Mouse (Mus musculus) ovary, postnatal 10 days (tissue): Measurements from ENCODE around the gene Lrrc61.
"Not testable (repeated sequence)": the region's sequence is repeated elsewhere in the genome, so short reads cannot be mapped to it uniquely, and the experiment has no call there.

Source experiments
- DNase-seq: peaks from one replicate; pipeline ENCODE4 v3.0.0; 2022; ENCODE audit warnings: low spot score

Lrrc61 gene

DNA sequence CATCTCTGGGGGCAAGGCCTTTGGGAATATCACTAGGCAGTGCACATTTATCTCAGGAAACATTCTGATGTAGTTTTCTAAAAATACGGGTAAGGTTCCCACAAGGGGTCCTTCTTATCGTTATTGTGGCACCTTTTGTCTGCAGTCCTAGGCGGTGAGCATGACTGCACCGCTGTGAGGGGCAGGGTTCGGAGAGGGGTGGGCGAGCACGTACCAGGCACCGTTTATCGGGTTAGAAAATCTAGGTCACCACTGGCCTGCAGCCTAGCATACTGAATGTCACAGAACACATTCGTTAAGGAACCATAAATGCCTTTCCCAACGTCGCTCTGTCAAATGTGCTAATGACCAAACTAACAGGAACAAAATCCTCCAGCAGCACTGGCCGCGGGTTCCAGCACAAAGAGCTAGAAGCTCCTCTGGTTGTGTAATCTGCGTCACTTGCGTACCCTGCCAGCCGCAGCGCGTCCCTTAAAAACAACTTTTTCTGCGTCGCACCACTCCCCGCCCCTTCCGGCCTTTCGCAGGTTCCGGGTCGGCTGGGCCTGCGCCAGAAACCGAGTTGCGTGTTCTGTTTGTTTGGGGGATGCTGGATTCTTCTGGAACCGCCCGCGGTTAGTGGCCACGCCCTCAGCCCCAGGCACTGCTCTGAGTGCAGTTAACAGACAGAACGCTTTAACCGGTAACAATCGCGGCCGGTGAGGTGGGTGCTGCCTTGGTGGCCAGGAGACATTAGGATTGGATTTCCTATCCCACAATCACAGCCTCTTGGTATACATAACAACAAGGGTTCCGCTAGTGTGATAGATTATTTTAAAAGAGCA, at the start of gene Lrrc61:
Lrrc61 (plus strand) TSS at position 517 of the 824 bp plus-strand sequence.
- DNase-seq, result peak; percentile 97

DNA sequence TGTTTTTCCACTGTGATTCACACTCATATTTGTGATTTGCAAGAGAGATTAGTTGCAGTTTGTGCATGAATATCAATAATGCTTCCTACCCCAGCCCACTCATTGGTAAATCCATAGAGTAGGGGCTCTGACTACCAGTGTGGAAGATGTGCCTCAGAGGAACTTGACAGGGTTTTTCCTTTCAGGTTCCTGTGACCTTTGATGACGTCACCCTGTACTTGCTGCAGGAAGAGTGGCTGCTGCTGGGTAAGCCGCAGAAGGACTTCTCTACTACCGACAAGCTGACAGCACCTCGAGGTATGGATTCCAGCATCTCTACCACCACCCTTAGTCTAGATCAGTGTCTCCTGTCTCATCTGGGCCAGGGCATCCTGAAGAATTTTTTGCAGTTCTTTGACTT, 46.5 kb upstream of the Lrrc61 start:
- no peak for DNase-seq

DNA sequence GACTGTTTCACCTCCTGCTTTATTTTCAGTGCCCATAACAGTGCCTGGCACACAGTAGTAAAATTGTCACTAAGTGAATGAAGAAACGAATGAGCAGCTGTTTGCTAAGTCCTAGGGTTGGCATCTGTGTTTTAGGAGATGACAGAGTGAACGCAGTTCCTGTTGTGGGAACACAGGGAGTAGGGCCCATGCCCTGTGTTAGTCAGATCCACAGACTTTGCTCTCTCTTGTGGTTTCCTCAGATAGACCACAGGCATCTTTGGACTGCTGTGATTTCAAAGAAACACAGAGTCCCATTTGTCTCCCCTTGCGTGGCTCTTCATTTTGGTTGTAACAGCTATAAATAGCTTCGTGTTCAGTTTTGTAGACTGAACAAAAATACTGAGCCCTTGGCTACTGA, 44.2 kb upstream of the Lrrc61 start:
- no peak for DNase-seq

DNA sequence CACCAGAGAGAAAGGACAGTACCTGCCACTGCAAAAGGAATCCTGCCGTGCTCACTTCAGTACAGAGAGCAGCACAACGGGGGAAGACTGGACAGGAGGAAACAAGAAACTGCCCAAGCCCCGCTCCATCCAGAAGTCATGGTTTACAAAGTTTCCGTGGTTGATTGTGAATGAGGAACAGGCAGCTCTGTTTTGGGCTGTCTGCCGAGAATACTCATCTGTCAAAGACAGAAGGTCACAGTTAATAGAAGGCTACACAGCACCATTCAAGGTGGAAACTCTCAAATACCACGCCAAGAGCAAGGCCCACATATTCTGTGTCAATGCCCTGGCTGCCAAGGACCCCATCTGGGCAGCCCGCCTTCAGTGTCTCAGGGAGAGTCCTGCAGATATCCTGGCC, 42.7 kb upstream of the Lrrc61 start:
- DNase-seq, result no peak

DNA sequence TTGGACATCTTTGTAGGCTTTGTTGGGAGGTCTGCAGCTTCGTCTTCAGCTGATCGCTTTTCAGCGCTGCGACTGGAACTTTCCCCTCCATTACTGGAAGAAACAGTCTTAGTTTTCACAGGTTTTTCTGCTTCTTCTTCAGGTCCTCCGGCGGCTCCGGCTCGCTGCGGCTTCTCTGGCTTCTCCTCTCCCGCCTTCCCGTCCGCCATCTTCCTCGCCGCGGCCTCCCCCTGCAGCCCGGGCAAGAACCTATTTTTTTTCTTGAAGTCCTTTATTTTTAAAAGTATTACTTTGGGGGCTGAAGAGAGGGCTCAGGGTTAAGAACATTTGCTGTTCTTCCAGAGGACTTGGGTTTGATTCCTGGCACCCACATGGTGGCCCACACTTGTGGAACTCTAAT, 29.7 kb upstream of the Lrrc61 start:
- DNase-seq, result not testable (repeated sequence)

DNA sequence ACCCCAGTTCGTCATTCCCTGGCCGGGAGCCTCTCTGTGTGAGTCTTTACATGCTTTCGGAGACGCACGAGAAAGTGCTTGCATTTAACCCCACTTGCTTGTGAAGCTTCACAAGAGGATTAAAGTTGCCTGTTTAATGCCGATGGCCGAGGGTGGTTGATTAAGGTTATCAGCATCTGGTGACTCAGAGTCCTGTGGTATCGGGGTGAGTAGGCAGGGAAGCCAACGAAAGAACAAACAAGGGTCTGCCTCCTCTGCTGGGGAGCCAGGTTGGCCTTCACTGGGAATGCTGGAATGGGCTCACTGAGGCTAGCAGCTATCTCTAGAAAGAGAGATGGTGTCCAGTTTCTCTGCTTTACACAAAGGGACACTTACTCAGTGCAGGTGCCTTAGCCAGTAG, 26.7 kb upstream of the Lrrc61 start:
- no peak for DNase-seq

DNA sequence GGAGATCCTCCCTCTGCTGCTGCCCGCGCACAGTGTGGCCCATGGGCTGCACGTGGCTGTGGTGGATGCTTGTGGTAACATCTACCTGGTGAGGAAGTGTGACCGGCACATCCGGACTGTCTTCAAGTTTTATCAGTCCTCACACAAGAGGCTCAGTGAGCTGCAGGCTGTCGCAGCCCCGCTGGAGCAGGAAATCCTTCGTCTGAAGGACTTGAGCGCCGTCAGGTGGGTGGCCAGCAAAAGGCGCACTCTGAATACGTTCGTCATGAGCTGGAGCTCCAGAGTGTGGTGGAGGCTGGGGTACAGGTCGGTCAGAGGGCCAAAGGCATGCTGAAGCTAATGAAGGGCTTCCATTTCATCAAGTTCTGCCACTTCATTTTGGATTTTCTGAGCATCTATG, 25.3 kb upstream of the Lrrc61 start:
- DNase-seq, result no peak

DNA sequence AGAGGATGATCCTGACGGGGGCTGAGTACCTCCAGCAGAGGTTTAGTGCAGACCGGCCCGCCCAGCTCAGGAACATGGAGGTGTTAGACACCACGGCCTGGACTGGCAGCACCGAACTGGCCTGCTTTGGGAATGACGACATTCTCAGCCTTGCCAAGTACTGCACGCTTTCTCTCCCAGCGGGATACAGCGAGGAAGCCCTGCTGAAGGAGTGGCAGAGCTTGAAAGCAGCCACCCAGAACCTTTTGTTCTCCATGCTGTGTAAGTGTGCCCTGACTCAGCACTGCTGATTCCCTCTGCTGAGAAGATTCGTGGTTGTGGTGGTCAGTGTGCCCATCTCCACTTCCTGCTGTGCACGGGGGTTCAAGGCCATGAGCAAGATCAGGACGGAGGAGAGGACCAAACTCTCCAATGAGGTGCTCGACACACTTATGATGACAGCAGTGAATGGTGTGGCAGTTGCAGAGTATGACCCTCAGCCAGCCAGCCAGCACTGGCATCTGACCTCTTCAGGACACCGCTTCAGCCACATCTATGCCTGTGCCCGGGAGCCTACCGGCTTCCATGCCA, 24.6 kb upstream of the Lrrc61 start:
- no peak for DNase-seq

DNA sequence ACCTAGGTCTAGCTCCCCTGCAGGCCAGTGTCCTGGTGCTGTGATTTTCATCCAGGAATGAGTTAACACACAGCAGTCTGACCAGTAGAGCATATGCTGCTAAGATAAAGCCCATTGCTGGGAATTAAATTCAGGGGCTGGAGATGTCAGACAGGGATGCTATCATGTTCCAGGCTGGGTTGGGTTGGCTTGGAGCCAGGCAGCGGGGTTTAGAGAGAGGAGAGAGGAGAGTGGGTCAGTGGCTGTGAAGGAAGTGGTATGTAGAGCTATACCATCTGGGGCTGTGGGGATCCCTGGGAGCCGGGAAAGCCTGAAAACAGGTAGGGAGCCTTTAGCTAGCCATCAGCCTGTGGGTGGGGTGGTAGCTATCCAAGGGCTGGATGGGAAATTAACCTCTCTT, 23.7 kb upstream of the Lrrc61 start:
- DNase-seq, result no peak

DNA sequence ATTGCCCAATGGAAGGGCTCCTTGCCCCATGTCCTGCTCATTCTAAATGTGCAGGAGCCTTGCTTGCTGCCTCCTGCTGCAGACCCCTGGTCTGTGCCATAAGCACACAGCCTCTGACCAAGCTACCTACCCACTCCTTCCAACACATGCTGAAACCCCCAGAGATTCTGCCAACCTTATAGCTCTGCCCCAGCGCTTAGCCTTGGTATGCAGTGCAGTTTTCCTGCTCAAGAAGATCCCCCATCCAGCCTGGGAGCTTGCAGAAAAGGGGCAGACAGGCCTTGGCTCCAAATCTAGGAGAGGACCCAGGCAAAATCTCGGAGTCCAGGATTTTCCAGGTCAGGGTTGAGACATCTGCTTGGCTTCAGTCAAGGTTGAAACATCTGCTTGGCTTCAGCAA, 21.1 kb upstream of the Lrrc61 start:
- no peak for DNase-seq

DNA sequence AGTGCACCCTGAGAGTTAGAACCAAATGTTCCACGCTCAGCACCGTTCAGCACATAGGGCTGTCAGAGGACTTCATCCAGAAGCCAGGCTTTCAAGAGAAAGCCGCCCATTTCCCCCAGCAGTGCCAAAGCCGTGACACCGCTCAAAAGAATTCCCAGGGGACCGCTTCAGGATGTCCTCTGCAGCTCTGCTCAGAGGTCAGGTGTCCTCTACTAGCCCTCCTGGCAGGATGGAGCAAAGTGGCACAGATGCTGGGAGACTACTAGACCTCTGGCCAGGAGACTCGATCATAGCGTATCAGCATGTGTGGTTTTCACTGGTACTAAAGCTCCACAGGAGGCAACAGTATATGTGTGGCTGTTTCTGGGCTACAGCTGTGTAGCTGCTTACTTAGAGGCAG, 19.7 kb upstream of the Lrrc61 start:
- no peak for DNase-seq

DNA sequence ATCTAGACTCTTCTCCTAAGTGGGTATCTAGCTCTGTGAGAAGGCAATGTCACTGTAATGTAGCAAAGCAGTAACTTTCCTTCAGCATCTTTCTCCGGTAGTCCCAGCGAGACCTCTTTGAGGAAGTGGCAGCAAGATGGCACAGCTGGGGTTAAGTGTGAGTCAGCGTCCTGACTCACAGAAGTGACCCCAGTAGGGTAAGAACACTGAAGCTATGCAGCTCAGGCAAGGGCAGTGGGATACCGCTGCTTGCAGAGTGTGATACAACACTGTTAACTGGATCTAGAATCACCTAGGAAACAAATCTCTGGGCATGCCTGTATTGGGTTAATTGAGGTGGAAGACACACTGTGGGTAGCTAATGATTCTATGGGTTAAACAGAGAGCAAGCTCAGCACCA, 18.5 kb upstream of the Lrrc61 start:
- DNase-seq, result no peak

DNA sequence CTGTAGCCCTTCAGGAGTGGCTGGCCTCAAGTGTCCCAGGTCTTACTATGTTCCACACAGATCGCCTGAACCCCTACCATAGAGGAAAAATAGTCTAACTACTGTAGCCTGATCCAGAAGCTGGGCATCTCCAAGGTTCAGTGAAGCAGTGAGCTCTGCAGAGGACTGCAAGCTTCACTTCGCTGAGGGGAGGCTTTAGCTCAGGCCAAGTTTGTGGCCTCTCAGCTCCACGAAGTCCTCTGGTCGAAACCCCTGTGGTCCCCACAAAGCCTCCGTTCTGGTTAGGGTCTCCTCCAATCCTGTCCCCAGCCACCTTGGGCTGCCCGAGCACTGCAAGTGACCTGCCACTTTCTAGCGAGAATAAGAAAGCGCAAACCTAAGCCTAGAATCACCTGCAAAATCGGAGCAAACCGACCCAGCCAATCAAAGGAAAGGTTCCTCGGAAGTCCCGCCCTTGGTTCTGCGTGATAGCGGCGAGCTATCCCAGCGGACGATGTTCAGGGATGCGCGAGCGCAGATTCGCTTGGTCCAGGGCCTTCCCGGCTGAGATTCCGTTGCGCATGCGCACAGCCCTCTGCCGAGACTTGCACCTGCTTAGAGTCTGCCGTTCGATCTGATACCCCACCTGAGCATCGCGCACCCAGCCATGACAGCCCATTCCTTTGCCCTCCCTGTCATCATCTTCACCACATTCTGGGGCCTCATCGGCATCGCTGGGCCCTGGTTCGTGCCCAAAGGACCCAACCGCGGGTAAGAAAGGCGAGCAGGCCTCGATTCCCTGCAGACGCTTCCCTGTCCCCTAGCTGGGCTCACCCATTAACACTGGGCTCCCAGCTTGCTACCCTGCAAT, 17.3 kb upstream of the Lrrc61 start, which contains the start of gene Atp6v0e2:
Atp6v0e2 (plus strand) TSS at position 511 of the 850 bp plus-strand sequence.
- DNase-seq, result peak; percentile 49

DNA sequence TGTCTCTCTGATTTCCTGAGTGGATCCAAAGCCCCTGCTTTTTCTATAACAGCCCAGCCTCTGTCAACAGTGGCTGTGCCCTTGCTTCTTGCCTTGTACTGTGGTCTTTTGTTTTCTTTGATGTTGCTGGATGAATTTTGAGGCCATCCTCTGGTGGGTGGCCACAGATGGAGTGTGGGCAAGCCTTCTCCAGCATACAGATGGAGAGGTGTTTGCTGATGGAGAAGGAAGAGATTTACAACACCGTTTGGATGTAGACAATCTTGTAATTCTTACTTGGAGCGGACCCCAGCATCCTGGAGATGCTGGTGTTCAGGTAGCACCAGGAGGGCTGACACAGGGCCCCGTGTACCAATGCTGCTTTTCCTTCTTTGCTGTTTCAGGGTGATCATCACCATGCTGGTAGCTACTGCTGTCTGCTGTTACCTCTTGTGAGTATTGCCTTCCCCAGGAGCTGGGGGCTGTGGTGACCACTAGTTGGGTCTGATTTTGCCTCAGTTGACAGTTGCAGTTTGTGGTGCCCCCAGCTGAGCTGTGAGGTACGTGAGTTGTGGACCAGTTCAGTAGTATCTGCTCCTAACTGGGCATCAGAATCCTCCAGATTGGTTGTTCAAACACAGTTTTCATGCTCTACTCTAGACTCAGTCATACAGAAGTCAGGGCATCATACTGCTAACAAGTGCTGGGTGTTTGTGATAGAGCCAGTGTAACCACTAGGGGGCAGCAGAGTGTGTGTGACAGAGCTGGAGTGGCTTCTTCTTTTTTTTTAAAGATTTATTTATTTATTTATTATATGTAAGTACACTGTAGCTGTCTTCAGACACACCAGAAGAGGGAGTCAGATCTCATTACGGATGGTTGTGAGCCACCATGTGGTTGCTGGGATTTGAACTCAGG, 15.5 kb upstream of the Lrrc61 start:
- DNase-seq, result no peak

DNA sequence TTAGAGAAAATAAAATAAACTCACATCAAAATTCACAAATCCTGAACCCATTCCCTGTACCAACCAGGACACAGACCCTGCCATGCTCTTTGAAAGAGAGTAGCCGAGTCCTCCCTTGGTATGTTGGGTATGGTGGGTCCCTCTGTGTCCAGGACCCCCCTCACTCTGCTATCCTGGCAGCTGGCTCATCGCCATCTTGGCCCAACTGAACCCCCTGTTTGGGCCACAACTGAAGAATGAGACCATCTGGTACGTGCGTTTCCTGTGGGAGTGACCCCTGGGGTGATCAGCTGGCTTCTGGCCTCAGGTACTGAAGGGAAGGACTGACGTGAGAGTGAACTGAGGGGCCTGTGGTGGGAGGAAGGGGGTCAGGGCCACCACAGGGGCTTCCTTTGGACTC, 14.7 kb upstream of the Lrrc61 start:
- DNase-seq, result no peak

DNA sequence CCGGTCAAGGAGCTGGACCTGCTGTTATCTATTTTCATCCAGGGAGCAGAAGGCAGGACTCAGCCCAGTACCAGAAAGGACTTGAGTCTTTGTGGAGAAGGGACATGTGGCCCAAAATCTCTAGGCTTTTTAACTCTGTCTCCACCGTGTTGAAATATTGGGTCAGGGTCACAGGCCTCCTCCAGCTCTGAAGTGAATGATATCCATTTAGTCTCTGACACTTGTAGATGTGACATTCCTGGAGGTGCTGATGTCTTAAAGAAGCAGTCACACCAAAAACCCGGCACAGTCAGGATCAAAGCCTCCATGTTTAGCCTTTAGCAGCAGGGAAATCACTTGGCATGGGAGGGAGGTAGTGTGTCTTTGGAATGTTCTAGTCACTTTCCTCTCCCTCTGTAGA, 13.9 kb upstream of the Lrrc61 start:
- DNase-seq, result no peak

DNA sequence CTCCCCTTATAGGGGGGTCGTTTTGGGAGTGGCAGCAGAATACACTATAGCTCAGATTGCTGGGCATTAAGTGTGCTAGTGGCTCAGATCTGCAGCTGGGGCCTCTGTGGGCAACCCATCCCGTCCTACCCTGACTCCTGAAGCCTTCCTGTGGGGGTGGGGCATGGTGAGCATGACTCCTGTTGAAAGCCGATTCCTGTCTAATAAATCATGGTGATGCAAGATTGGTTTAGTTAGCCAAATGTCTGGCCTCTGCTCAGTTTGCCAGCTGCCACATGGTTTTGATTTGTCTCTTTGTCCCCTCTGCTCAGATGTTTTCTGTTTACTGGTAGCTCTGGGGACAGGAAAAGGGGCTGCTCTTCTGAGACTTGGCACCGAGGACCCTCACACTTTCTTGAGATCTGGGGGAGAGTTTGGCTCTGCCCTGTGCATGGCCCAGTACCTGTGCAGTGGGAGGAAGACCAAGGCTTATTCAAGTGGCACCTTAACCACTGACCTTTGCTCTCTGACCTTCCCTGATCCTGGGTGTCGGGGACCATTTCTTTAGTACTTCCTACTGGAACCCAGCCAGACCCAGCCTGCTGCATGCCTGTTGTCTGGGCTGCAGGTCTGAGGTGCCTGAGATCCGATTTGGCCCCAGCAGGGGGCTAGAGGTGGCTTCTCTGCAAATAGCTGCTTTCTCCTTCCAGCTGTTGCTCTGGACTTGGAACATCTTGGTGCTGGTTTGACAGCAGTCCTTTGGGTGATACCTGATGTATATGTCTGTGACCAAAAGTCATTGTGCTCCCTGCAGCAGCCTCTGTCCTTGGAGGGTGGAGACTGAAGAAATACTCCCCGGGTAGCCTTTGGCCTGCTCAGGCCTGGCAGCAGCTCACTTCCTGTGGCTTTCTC, 12.8 kb upstream of the Lrrc61 start:
- no peak for DNase-seq

DNA sequence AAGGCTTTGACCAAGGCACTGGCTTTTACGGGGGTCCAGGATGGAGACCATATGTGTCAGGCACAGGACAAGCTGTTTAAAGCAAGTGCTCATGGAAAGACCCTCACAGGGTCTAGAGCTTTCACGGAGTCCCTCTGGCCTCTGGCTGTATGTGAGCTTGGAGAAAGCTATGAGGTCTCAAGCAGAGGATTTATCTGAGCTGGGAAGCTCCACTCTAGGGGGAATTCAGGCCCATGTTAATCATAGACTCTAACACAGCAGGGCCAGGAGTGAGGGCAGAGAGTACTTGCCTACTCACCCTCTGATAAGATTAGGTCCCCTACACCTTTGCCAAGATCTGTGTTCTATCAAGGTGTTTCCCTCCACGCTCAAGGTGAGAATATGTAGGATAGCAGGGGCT, 12.0 kb upstream of the Lrrc61 start:
- DNase-seq, result no peak

DNA sequence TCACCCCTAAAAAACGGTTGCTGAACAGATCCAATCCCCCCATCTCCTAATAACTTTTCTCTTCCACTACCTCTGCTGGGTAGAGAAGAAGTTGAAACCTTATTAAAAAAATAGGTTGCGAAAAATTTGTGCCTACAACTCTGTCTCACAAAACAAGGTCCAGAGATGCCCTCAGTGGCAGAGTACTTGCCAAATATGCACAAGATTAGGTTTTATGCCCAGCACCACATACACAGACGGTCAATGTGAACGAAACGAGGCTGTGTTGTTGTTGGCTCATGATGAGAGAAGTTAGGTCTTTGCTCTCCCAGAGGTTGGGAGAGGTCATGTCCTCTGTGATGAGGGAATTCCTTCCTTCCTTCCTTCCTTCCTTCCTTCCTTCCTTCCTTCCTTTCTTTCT, 9.3 kb upstream of the Lrrc61 start:
- no peak for DNase-seq

DNA sequence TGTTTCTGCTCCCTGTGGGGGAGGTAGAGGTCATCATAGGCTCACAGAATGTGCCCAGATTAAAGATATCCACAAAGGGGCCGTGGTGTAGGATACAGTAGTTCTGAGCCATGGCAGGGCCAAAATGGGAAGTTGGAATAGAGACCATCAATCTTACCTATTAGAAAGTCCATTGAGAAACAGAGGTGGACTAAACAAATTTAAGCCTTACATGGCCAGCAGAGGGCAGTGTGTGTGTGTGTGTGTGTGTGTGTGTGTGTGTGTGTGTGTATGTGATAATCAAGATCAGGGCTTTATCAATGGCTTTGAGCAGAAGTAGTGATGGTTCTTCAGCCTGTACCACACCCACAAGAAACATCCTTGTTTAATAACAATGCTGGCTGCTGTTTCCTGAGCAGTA, 8.3 kb upstream of the Lrrc61 start:
- no peak for DNase-seq

DNA sequence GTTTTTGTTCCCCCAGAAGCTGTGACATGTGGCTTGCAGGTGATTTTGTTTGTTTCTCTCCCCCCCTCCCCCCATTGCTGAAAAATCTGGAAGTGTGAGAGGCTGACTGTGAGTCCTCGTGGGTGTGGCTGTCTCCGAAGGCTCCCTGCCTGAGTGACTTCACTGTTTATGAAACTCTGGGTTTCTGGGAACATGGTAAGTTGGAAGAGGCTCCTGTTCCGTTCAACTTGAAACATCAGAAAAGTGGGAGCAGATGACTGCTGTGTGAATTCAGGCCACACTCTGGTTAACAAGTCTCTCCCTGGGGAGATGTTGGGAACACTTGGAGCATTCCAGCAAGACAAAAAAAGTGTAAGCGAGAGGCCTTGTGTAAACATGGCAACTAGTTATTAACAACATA, 7.7 kb upstream of the Lrrc61 start:
- DNase-seq, result no peak
